Mouse (Mus musculus) frontal cortex, postnatal 25 days (tissue): ENCODE measurements around the gene Olfr770.
"Not testable (repeated sequence)": the region's sequence is repeated elsewhere in the genome, so short reads cannot be mapped to it uniquely, and the experiment has no call there.

ENCODE experiments used
- DNase-seq, 2 experiments: peaks; one replicate each; pipeline ENCODE4 v3.0.0; 2022; ENCODE audit warnings: low spot score in 2 of 2

The Olfr770 gene

DNA sequence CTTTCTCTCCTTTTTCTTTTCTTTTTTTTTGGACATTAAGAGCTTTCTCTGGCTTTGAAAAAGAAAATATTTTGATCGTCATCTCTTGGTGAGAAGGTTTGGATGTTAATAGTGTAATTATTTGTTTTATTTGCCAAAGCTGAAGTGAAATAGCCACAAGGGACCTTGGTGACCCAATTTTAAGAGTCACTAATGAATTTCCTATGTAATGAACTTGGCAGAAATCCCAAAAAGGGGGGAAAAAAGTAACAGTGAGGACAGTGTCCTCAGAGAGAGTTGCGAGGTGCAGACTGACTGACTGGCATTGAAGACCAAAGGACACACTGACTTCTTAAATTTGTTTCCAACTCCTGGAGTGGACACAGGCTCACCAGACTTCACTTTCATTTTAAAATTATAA lies at the start of gene Olfr770:
Gene Olfr770, minus strand, starts transcription at position 101 of the 400 bp plus-strand sequence.
- no peak for DNase-seq

DNA sequence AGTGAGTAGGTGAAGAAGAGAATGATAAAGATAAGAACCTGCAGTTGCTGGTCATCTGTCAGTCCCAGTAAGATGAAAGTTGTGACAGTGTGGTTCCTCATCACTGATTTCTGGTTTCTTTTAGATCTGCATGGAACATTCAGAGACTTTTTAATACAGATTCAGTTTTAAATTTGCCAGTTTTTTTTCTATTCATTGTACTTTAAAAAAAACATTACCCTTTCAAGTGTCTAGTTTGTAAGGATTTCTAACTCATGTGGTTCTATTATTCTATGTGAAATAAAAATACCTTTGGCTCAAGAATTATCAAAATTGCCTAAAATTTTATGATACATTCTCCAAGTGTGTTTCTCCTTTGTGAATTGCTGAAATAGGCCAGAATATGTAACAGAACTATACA lies 48.5 kb upstream of the Olfr770 start, which contains the start of gene Olfr773:
Gene Olfr773, minus strand, starts transcription at position 101 of the 400 bp plus-strand sequence.
- DNase-seq = not testable (repeated sequence)

GRCm38 (mm10) chr10:129177821-129178220 lies 39.0 kb upstream of the Olfr770 start, which contains the start of gene Olfr772:
Gene Olfr772, minus strand, starts transcription at chr10:129177921.
- not testable (repeated sequence) for DNase-seq

DNA sequence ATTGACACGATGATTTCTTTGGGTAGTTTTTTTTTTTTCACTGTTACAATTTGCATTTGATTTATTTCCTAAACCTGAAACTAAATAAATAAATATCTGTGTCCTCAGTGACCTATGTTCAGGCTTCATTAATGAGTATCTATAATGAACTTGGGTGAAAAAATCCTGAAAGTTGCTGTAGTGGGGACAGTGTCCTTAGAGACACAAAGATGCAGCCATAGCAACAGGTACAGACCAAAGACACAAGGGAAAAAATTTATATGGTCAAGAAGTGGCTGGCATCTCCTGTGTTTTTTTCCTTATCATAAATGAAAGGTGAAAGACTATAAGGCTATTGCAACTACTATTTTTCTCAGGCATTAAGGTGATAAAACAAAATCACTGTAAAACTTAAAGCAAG lies 25.9 kb upstream of the Olfr770 start, which contains the start of gene Olfr771:
Gene Olfr771, minus strand, starts transcription at position 101 of the 400 bp plus-strand sequence.
- DNase-seq = no peak

DNA sequence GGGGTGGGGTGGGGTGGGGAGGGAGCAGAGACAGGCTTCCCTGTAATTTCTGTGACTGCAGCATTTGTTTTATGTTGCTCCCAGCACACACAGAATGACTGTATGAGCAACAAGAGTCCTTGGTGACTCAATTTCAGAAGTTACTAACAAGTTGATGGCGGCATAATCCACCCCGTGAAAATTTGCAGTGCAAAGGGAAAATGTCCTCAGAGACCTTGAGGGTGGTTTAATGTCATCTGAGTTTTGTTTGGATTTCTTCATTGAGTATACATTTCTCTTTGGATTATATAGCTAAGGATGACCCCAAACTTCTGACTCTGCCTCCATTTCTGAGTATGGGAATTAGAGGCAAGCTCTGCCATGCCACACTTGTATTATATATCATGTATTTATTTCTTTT lies 21.0 kb downstream of the Olfr770 start, which contains the start of gene Olfr769:
Gene Olfr769, minus strand, starts transcription at position 101 of the 400 bp plus-strand sequence.
- DNase-seq = no peak

DNA sequence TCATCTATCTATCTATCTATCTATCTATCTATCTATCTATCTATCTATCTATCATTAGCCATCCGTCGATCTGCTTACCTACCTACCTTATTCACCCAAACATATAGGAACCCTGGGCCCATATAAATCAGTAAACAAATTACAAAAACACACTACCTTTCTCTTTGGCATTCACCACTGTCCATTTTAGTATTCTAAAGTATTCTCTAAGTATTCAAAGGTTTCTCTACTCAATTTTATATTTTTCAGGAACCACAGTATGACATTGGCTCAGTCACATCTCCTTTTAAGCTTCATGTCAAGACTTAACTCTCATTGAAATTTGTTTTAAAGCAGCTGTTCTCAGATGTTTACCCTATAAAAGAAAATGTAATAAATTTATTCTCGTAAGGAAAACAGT lies 23.7 kb downstream of the Olfr770 start:
- DNase-seq = no peak

DNA sequence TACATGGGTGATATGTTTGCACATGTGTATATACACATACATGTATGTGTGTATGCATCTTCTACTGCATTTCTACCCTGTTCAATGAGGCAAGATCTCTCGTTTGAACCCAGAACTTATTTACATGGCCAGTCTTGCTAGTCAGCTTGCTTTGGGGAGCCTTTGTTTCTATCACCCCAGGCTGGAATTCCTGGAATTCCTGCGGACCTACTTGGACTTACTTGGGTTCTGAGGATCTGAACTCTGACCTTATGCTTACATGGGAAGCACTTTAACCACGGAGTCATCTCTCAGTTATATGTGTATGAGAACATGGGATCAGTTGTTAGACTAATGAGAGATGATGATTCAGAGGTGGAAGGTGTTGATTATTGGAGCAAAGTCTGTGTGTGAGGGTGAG lies 37.6 kb downstream of the Olfr770 start:
- DNase-seq = no peak

GRCm38 (mm10) chr10:129099275-129099674 lies 39.5 kb downstream of the Olfr770 start, which contains the start of gene Olfr768:
Gene Olfr768, minus strand, starts transcription at chr10:129099375.
- no peak for DNase-seq

GRCm38 (mm10) chr10:129082810-129083209 lies 56.0 kb downstream of the Olfr770 start, which contains the start of gene Olfr767:
Gene Olfr767, minus strand, starts transcription at chr10:129082910.
- not testable (repeated sequence) for DNase-seq
